Mouse (Mus musculus) thymus, postnatal 14 days (tissue): ENCODE measurements around the gene Slc29a3.
A peak's percentile ranks its signal among the peaks of the same experiment; 100 is the strongest.

Experiments used
- DNase-seq: peaks from one replicate; pipeline ENCODE4 v3.0.0; 2021

The Slc29a3 gene

DNA sequence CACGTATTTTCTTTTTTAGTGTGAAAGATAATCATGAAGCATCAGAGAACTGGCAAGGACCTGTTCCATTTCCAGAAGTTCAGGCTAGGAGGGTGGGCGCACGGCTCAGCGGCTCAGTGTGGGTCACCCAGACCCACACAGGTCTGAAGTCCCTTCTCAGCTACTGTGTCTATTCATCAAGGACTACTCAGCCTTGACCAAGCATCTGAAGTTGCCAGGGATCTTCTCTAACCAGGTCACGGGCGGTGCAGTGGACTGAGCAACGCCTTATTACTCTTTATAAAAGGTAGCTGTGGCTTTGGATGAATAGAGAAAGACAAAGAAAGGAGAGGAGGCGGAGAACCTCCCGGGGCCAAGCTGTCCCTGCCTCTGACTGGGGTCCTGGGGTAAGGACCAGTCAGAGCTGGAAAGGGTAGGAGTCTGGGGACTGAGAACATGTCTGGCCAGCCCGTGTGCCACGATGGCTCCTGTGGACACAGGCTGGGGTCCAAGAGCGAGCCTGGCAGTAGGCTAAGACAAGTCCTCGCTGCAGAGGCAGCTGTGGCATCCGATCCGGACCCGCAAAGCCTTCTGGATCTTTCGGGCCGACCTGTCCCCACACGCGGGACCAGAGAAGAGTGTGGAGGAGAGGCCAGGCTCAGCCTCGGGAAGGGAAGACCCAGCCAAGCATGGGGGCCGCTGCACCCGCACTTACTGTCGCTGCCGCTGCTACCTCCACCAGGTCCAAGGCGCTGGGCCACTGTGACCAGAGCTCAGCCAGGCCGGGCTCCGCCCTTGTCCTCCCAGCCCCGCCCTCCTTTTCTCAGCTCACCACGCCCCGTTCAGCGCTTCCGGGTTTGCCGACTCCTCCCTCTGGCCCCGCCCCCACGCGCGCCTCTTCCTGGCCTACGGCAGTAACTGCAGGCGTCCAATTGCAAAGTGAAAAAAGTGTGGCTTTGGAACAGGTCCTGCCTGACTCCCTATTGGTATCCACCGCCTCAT lies at the start of gene Slc29a3:
TSS of gene Slc29a3 (minus strand) at position 755 of the 981 bp plus-strand sequence.
- DNase-seq = peak; percentile 99

DNA sequence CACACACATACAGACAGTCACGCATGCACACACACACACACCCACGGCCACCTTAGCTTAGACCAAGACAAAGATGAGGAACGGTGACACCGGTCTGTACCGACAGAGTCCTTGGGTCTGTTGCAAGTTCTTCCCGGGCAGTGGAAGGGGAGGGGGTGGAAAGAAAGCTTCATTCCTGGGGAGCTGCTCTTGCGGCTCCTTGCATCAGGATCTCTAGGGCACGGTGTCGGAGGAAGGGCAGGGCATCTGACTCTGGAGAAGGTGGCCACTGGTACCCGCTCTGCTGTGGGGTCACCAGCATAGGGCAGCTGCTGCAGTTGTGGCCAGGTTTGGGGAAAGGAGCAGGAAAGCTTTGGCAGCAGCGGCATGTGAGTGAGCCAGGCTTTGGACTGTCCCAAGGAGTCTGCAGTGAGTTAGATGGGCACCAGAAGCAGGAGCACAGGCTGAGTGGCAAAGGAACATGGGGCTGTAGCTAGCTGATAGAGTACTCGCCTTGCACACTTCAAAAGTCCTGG lies 49.4 kb upstream of the Slc29a3 start:
- no peak for DNase-seq

DNA sequence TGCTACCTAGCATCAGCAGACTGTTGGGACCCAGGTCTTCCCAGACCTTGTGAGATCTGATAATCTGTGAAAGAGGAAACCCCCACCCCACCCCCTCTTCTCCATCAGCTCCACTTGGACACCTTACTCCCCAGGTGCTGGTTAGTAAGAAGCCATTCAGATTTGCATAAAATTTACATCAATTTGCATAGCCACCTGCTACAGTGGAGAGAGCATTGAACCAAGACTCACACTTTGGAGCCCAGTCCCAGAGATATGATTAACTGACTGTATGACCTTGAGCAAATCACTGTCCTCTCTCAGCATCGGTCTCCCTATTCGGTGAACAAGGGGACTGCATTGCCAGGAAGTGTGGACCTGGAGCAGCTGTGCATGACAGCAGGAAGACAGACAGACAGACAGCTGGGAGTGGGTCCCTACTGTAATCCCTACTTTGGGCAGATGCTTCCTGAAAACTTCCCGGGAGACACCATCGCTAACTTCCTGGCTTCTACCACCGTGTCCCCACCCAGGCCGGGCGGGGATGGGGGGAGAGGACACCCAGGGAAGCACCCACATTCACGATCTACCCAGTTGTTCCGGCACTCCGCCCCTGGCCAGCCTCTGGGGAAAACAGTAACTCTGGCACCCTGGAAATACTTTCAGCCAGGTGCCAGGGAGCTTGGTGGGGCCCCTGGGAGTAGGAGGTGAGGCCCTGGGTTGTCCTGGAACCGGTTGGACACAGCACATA lies 48.7 kb upstream of the Slc29a3 start:
- DNase-seq = no peak

DNA sequence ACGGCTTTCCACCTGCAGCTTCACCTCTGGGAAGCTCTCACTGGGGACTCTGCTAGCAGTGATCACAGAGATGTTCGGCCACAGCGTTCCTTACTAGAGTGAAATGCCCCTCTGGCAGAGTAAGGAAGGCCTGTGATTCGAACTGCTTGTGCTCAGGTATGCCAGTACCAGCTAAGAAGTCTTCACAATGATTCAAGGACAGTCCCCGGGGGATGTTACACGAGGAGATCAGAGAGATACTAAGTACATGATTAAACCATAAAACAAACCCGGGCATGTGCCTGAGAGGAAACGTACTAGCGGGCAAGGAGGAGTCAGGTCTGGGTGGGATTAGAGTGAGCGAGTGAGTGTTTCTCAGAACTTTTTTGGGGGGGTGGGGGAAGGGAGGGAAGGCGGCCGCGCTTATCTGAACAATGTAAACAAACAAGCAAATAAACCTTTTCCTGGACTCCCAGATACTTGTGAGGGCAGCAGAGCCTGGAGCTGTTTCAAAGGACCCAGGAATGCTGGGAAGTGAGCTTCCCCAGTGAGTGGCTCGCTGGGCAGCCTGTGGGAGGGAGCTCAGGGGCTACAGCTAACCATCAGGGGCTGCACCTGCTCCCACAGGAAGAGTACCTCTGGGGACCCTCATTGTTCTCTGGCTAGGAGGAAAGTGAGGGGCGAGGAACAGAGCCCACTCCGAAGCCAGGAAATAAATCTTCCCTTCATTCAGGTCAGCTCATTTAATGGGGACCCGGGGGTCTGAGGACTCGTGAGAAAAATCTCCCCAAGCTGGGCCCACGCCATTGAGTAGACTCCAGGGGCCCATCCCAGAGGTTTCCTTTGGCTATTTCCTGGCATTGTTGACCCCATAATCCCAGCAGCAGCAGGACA lies 47.9 kb upstream of the Slc29a3 start:
- no peak for DNase-seq

DNA sequence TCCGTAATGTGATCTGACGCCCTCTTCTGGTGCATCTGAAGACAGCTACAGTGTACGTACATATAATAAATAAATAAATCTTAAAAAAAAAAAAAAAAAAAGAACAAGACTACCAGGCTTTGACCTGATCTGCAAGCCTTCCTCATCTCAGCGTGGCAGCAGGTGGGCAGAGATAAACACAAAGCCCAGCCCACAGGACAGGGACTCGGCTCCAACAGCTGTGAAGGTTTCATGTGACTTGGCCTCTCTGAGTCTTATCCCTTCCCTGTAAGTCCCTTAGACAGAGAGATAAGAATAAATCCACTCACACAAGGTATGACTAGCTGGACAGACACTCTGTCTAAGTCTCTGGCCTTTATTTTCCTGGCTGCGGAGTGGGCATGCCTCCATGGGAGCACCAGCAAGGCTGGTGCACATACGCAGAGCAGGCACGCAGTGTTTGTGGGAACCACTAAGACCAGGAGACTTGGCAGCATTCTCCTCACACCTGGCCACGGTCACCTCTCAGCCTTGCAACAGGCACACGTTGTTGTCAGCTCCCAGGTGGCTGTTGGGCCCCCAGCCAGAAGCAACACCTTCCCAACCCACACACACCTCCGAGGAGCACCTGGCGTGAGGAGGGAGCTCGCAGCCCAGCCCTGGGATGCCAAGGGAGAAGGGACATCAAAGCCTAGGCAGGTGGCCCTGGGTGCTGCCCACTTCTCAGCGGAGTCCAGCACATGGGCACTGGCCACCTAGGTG lies 45.3 kb upstream of the Slc29a3 start:
- no peak for DNase-seq

DNA sequence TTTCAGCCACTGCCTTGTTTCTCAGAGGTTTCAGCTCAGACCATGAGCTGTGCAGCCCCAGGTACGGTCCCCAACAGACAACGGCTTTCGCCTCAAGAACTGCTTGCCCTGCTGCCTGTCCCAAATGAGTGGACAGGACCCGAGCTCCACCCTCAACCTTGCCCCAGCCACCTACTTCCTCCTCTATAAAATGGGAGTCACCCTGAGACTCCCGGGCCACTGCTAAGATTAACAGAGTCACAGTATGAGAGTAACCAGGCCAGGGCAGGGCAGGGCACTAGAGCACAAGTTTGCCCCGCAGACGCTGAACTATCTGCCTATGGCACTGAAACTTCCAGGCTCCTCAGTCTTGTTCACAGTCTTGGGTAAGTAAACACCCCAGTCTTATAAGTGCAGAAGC lies 43.9 kb upstream of the Slc29a3 start:
- no peak for DNase-seq

DNA sequence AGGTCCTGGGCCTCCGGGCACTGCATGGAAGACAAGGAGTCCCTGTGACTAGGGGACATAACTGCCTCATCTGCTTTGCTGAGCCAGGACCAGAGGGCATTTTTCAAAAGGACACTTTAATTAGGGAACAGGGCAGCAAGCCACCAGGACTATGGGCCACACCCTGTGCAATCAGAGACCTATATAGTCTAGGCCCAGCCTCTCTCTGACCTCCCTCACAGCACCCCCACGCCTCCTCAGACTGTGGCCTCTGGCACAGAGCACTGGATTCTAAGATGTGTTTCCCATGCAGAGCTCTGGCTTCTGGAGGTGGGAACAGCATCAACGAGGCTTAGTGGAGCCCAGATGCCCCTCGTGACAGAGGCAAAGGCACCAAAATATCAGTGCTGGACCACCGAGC lies 43.4 kb upstream of the Slc29a3 start:
- no peak for DNase-seq

DNA sequence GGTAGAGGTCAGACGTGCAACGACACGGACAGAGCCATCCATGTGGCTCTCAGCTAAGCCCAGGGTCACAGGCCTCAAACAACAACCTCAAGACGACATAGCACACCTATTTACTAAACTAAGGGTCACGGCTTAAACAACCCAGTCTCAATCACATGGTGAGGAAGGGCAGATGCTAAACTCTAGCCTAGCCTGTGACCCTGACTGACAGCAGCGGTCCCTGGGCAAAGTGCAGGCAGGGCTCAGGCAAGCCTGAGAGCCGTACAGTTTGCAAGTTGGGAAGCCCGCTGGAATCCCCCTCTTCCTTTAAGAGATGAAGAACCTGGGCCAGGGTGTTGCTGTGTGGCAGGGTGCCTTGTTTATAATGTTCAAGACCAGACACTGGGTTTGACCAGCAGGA lies 42.2 kb upstream of the Slc29a3 start:
- no peak for DNase-seq

DNA sequence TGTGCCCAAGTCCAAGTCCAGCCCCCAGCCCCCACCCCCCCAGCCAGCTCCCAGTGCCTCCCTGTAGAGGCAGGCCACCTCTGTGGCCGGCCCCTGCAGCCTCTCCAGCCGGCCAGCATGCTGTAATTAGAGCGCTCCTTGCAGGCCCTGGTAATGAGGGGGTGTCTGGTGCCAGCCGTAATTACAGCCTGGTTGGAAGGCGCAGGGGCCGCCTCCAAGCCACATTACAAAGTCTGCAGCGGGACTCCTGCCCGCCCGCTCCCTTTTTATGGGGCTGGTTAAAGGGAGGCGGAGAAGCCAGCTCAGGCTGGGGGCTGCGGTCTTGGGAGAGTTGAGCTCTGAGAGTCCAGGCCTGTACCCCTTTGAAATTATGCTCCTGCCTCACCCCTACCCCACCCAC lies 41.8 kb upstream of the Slc29a3 start:
- DNase-seq = no peak

DNA sequence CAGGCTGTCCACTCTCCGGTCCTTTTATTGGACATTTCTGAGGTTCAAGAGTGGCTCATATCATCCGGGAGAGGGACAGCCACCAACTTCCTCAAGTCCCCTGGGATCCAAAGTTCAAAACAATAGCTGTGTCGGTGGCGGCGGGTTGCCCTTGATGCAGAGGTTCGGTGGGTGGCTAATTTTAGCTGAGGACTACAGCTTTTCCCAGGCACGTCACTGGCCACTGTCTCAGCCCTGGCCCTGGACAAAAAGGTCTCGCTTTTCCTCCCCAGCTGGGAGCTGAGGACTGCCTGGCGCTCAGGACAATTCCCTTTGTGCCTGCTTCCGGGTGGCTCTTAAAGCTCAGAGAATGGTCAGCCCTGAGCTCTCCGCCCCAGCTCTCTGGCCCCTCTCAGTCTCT lies 40.2 kb upstream of the Slc29a3 start:
- no peak for DNase-seq

DNA sequence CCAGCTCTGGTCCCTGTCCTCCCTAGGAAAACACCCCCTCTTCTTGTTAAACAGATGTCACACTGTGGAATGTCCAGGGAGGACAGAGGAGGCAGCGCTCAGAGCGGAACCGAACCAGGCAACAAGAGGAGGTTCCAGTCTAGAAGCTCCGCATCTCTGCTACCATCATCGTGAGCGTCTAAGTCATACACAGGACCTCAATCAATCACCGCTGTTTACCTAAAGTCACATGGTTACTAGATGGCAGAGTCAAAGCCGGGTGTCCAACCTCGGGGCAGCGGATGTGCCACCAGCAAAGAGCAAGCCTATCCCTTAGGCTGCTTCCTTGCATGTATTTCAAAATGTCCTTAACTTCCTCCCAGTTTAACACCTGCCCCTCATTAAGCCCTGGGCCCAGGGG lies 39.8 kb upstream of the Slc29a3 start:
- DNase-seq = no peak

DNA sequence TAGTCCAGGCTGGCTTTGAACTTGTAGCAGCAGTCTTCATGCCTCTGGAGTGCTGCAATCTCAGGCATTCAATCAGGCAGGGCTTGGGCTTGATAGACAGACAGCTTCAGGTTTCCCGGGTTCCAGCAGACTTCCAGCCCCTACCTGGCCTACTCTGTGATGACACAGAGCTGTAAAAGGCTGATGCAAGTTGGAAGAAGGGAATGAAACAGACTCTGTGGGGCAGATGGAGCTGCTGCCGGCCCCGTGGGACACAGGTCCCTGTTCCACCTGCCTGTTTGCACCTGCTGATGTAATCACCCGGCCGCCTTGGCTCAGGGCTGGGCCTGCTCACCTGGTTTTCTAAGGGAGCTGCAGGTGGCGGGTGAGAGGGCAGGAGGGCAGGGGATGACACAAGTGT lies 38.3 kb upstream of the Slc29a3 start:
- no peak for DNase-seq

DNA sequence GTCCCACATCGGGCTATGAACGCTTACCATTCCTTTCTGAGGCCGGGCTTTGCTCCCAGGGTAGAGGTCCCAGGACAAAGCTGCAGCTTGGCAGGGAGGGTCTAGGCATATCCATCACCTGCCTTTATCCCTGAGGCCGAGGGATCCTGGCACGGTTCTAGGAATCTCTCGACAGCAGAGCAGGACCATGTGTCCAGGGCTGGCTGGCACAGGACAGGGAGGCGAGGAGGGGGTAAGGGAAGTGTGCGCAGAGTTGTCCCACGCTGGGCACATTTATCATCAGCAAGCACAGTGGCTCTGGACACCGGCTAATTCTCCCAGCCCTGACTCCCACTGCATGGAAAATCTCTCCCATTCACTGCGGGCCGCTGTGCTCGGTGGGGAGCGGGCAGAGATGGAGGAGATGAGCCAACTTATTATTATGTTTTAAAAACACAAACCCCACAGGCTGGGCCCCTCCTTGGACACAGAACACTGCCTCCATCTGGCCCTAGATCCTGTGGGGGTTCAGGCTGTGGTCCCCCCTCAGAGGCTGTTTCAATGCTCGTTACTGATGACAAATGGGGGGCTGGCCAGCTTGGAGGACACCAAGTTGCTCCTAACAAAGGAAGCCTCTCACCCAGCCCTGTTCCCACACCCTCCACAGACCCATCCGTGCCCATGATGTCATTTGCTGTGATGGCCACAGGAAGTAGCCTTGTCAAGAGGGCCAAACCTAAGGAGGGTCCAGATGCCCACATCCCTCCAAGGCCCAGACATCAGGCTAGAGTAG lies 34.9 kb upstream of the Slc29a3 start:
- no peak for DNase-seq

DNA sequence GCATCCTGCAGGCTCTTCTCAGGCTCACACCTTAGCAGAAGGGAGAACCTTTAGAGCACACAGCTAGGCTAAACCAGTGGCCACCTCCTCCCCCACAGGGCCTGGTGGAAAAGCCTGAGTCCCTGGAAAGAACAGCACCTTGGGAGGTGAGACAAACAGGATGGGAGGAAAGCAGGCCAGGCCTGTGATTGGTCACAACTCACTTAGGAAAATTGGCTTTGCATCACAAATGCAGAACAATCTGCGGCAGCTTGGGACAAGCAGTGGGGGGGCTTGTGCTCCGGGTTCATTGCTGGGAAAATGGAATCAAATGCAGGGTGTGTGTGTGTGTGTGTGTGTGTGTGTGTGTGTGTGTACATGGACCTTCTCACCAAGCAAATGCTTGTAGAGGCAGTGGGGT lies 31.0 kb upstream of the Slc29a3 start:
- DNase-seq = no peak

DNA sequence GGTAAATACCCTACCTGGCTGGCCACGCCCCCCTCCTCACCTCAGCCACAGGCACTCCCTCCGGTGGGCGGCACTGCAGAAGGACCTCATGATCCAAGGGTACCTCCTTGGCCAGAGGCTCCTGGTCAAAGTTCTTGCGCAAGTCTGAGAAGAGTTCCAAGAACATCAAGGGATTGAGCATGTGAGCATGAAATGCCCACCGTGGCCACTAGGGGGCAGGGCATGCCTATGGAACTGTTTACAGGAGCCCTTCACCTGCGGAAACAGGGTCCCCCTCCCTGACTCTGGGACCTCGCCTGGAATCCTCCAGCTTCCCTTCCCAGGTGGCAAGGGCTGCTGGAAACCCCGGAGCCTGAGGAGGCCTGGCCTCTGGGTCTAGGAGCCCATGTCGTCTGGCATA lies 27.0 kb upstream of the Slc29a3 start:
- peak; percentile 75 for DNase-seq

DNA sequence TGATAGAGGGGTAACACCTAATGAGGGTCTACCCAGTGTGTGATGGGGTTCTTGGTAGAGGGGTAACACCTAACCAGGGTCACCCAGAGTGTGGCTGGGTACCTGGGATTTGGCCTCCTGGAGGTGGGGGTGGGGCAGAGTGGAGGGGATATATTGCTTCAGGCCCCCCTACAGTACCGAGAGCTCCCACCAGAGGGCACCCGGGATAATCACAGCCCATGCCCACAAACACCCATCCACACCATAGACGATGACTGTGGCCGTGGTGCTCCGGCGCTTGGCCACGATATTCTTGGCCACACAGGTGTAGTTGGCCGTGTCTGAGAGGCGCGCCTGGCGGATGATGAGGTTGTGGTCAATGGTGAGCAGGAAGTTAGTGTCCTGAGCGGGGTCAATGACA lies 25.9 kb upstream of the Slc29a3 start:
- DNase-seq = peak; percentile 63

DNA sequence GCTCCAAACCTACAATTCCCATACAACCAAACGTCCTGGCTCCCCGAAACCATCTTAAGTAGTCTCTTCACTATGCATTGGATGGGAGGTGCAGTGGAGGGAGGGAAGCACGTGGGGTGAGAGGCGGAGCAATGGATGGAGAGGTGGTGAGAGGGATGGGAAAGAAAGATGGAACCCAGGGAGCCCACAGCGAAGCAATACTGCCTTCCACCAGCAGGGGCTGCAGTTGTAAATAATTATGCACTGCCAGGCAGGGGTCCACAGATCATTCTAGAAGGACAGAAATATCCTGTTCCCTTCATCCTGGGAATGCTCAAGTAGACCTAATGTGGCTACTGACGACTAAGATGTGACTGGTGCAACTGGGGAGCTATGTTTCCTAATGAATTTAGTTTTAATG lies 22.9 kb upstream of the Slc29a3 start:
- DNase-seq = no peak

DNA sequence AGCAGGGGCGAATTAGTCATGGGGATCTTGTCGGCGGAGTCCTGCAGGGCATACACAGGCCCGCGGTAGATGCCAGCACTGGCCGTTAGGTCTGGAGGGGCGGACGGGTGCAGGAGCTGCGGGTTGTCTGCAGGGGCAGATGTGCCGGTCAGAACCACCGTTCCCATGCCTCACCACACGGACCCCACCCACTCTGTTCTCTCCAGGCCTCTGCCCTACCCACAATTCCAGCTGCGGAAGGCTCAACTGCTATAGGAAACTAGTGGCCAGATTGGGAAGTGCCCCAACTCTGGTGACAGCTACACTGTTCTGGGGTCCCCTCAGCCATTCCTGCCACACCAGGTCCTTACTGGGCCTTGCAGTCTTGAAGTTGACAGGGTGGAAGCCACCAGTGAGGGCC lies 22.0 kb upstream of the Slc29a3 start:
- DNase-seq = no peak

DNA sequence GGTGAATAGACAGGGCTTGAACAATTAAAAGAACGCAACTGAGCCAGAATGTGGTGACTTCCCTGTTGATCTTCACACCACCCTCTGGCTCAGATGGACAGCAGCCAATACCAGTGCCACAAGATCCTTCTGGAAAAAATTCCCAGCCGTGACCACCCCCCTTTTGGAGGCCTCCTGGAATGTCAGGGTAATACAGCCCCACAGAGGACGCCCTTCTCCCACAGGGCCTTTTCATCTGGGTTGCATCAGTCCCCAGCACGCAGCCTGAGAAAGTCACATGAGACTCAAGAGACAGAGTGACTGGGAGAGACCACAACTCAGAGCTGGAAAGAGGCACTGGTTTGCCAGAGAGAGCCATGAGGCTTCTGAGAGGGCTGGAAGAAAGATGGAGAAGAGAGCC lies 18.3 kb upstream of the Slc29a3 start:
- DNase-seq = no peak

DNA sequence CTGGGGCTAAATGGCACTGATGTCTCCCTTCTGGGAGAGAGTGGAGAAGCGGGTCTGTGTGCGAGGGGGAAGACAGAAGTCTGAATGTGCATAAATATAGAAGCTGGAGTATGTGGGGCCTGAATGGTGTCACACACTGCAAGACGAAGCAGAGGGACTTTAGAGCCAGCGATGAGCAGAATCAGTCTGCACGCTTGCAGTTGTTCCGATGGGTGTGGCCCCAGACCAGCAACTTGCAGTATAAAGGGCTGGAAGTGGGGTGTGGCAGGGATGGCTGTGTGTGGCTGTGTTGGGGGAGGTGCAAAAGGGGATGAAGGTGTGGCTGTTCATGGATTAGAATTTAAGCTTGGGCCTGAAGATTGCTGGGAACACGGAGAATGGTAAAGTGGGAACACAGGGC lies 16.0 kb upstream of the Slc29a3 start:
- DNase-seq = no peak

DNA sequence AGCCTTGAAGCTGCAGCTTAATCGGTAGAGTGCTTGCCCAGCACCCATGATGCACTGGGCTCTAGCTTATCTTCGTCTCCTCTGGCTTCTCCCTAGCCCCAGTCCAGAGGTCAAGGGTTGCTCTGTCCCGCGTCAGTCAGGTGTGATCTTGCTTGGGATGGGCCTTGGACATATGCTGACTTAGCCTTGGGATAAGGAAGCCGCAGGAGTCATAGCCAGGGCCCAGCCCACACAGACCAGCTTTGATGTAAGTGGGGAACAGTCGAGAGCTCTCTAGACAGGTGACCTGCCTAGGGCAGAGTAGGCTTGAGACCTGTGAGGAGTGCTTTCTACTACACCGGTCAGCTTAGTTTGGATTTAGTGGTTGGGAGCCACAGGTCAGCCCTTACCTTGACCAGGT lies 14.8 kb upstream of the Slc29a3 start:
- no peak for DNase-seq
